Mouse (Mus musculus) lung, embryonic 15.5 days (tissue): ENCODE measurements around the gene Arhgap10. TPM values are rescaled to one million over a fixed set of nuclear protein-coding genes. Genes with fewer than 3 reads are reported as not detected.

Experiments used
- ATAC-seq: fragments of 200-750 bp; cut with Nextera tagmentation; 2 replicates; pipeline ENCODE4 v1.8.0; 2017; ENCODE audit warnings: moderate number of reproducible peaks, borderline replicate concordance; ENCODE audit not compliant: low FRiP score, low TSS enrichment; ENCODE audit errors: extremely low read depth
- H3K27ac ChIP-seq: fragments of 300-500 bp; sonication (generic); 2 replicates; pipeline ENCODE4 v1.5.1; 2015; ENCODE audit warnings: moderate library complexity, mild to moderate bottlenecking, inconsistent platforms
- H3K27me3 ChIP-seq: fragments of 300-500 bp; sonication (generic); 2 replicates; pipeline ENCODE4 v1.6.1; 2015; ENCODE audit warnings: inconsistent platforms
- H3K36me3 ChIP-seq: fragments of 300-500 bp; sonication (generic); 2 replicates; pipeline ENCODE4 v1.6.1; 2015; ENCODE audit warnings: inconsistent platforms
- H3K4me1 ChIP-seq: fragments of 300-500 bp; sonication (generic); 2 replicates; pipeline ENCODE4 v1.6.1; 2015; ENCODE audit warnings: inconsistent platforms
- H3K4me2 ChIP-seq: fragments of 300-500 bp; sonication (generic); 2 replicates; pipeline ENCODE4 v1.6.1; 2015; ENCODE audit warnings: inconsistent platforms, mild to moderate bottlenecking, moderate library complexity
- H3K4me3 ChIP-seq: fragments of 300-500 bp; sonication (generic); 2 replicates; pipeline ENCODE4 v1.5.1; 2015; ENCODE audit warnings: mild to moderate bottlenecking, inconsistent platforms
- H3K9ac ChIP-seq: fragments of 300-500 bp; sonication (generic); 2 replicates; pipeline ENCODE4 v1.6.1; 2015; ENCODE audit warnings: inconsistent platforms
- H3K9me3 ChIP-seq: fragments of 300-500 bp; sonication (generic); 2 replicates; pipeline ENCODE4 v1.6.1; 2016; ENCODE audit warnings: inconsistent platforms
- WGBS: fragments of 180-500 bp; shearing (Covaris S2); methylation state at CpG from one replicate; pipeline ENCODE4 v1.1.7; 2015; 5-methylcytosine and 5-hydroxymethylcytosine counted together
- polyA plus RNA-seq: library from polyadenylated mRNA; unstranded; fragments of >200 nt; fragmentation: Nextera tagmentation; extraction: Ambion mirVana; gene quantifications from 2 replicates; pipeline ENCODE4 v1.2.1, GENCODE M21; 2015

Arhgap10 gene
- polyA plus RNA-seq, 1 experiment from 2014 or later: 23.8 TPM

DNA sequence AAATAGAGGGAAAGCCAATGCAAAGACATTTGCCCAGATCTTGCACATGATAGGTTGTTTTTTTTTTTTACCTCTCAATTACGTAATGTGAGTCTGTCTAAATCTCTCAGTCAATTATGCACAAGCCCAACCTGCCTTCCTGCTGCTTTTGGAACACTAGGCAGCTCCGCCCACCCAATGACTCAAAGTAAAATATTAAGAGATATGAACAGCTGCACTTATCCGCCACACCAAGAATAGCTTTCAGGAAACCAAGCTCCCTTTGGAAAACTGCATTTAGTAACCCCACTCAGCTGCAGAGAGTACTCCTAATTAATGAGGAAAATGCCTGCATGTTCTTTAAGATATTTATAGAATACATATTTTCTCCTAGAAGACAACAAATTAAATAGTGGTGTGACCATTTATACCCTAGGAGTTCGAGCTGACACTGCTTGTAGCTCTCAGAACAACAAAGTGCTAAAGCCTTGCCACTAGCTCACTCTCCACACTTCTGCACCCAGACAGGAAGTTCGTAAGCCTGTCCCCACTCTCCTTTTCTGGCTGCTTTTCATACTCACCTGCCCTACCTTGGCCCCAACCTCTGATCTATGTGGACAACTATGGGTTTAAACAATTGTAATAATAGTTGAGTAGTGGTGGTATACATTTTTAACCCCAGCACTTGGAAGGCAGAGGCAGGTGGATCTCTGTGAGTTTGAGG, 25.2 kb downstream of the Arhgap10 start:
- Histone ChIP-seq H3K9me3 (no peaks in the 10 kb centered on the region), H3K9ac (no peak overlapping the region), H3K4me2 (no peak overlapping the region), H3K4me3 (no peak overlapping the region), H3K36me3 (no peaks in the 10 kb centered on the region), H3K27ac (peak overlapping the region; percentile 38), H3K27me3 (no peaks in the 10 kb centered on the region), H3K4me1 (peaks cover 58% of the 10 kb centered on the region)
- 50% methylated on average over 5 of the region's 5 CpGs for WGBS
- ATAC-seq: no peak

DNA sequence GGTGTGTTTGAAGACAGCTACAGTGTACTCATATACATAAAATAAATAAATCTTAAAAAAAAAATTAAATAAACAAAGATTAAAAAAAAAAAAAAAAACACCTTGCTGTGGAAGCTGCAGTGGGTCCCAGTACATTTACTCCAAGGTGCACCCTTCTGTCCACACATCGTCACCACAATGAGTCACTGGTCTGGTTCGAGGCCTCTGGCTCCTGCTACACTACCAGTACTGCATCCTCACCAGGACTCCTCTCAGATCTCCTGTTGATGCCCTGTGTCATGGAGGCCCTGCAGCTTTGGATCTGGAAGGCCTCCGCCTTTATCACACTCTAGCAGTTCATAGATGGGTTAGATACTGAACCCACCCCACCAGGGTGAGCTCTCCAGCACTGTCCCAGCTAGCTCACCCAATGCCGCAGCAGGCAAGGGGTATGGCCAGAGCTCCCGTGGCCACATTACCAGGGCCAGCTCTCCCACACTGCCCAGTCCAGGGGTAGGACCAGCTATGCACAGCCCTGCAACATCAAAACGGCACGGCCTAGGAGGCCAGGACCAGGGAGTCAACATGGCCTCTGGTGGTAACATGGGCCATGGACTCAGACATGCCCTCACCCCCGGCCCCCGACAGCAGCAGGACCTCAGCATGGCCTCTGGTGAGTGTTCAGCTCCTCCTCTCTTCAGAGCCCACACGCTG, 26.4 kb downstream of the Arhgap10 start:
- WGBS: 88% methylated on average over 10 of the region's 10 CpGs
- Histone ChIP-seq H3K4me3 (no peak overlapping the region), H3K27me3 (no peaks in the 10 kb centered on the region), H3K9ac (no peak overlapping the region), H3K4me1 (peaks cover 62% of the 10 kb centered on the region), H3K36me3 (no peaks in the 10 kb centered on the region), H3K9me3 (no peaks in the 10 kb centered on the region), H3K4me2 (no peak overlapping the region), H3K27ac (peak overlapping the region; percentile 30; the same call in 1 of the 2 replicates)
- ATAC-seq: no peak

DNA sequence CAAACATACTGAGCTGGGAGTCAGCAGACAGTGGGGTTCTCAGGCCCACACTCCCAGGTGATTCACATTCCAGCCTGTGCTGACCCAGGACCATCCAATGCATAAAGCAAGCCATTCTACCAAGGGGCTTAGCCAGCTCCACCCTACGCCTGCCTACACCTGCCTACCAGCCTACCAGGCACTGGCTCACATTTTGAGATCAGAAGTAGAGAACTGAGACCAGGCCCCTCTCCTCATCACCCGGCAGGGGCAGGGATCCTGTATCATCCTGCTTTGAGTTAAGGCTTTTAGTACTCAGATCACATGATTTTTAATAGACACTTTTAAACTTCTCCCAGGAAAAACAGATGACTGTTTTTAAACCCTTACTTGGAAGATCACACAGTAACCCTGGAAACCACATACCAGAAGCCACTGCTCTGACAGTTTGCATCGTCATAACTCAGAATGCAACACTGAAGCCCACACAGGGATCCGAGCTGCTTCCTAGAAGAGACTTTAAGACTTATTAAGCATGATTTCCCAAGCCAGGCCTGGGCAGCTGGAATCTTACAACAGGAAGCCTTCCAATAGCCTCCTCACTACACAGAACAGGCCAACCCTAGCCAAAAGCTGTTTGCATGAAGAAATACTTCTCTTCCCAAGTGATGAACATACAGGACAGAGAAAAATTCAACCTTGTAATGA, 27.5 kb downstream of the Arhgap10 start:
- H3K4me1 ChIP-seq: peaks cover 68% of the 10 kb centered on the region
- H3K9ac ChIP-seq: no peak overlapping the region
- H3K27me3 ChIP-seq: no peaks in the 10 kb centered on the region
- 44% methylated on average over 4 of the region's 4 CpGs for WGBS
- peak overlapping the region; percentile 81 for H3K27ac ChIP-seq
- ATAC-seq: peak; percentile 53
- no peaks in the 10 kb centered on the region for H3K36me3 ChIP-seq
- H3K4me3 ChIP-seq: no peak overlapping the region
- H3K4me2 ChIP-seq: no peak overlapping the region
- H3K9me3 ChIP-seq: no peaks in the 10 kb centered on the region

DNA sequence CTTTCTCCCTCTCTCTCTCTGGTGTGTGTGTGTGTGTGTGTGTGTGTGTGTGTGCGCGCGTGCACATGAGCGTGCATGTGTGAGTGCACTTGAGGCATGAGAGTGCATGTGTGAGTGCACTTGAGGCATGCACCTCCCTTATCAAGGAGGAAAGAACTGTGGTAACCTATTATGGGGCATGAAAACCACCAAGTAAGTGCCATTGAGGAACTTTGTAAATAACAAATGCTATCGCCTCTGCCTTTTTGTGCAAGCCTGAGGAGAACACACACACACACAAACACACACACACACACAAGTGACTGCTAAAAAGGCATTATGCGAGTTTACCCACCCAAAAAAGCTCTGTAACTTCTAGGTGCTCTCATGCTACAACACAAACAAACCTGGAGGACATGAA, 28.5 kb downstream of the Arhgap10 start:
- no peak overlapping the region for H3K4me3 ChIP-seq
- H3K27ac ChIP-seq: peak overlapping the region; percentile 20; the same call in 1 of the 2 replicates
- ATAC-seq: no peak
- 79% methylated on average over 6 of the region's 6 CpGs for WGBS
- no peaks in the 10 kb centered on the region for H3K36me3 ChIP-seq
- no peaks in the 10 kb centered on the region for H3K27me3 ChIP-seq
- H3K9me3 ChIP-seq: no peaks in the 10 kb centered on the region
- no peak overlapping the region for H3K4me2 ChIP-seq
- peaks cover 68% of the 10 kb centered on the region for H3K4me1 ChIP-seq
- H3K9ac ChIP-seq: no peak overlapping the region

DNA sequence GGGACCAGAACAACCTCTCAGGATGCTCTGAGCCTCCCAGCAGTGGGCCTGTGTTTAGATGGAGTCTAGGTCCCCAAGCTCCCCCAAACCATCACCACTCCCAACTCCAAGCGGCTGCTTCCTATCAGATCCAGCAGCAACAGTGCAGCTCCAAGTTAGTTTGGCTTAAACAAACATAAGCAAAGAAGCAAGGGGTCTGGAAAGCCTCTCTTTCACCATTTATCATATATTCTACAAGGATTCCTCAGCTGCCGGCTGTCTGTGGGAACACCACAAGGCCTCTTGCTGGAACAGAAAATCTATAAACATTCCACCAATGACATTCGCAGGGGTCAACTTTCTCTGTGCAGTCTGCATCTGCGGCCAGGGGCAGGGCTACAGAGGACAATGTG, 29.5 kb downstream of the Arhgap10 start:
- no peaks in the 10 kb centered on the region for H3K27me3 ChIP-seq
- H3K4me3 ChIP-seq: no peak overlapping the region
- peak; percentile 62; the same call in 1 of the 2 replicates for ATAC-seq
- H3K36me3 ChIP-seq: no peaks in the 10 kb centered on the region
- H3K9ac ChIP-seq: no peak overlapping the region
- no peak overlapping the region for H3K4me2 ChIP-seq
- WGBS: 20% methylated on average over 4 of the region's 4 CpGs
- no peaks in the 10 kb centered on the region for H3K9me3 ChIP-seq
- peaks cover 76% of the 10 kb centered on the region for H3K4me1 ChIP-seq
- peak overlapping the region; percentile 84 for H3K27ac ChIP-seq

DNA sequence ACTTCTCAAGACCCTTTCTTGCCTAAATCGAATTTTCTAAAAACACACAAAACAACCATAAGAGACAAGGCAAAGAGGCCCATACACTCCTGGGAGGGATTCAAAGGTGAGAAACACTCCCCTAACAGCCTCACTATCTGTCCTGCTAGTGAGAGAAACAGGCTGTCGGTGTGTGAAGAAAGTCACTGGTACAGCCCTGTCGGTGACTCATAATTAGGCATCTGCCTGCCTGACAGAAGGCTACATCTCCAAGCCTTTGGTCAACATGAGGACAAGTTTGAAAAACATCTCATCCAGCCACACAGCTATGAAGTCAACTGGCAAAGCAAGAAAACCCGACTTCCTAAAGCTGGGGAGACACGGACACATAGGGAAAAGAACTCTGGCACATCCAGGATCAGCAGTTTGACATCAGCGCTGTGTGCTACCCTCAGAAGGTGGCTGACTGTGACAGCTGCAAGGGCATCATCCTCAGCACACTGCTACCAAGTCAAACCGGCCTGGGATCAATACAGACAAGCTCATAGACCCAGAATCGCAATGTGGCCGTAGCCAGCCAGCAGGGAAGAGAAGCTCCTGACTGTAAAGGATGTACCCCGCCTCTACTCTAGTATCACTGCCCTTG, 30.1 kb downstream of the Arhgap10 start:
- Histone ChIP-seq H3K36me3 (no peaks in the 10 kb centered on the region), H3K27me3 (no peaks in the 10 kb centered on the region), H3K4me1 (peaks cover 74% of the 10 kb centered on the region), H3K27ac (peak overlapping the region; percentile 84), H3K9ac (no peak overlapping the region), H3K4me2 (no peak overlapping the region), H3K9me3 (no peaks in the 10 kb centered on the region), H3K4me3 (no peak overlapping the region)
- ATAC-seq: no peak
- WGBS: 53% methylated on average over 10 of the region's 10 CpGs

DNA sequence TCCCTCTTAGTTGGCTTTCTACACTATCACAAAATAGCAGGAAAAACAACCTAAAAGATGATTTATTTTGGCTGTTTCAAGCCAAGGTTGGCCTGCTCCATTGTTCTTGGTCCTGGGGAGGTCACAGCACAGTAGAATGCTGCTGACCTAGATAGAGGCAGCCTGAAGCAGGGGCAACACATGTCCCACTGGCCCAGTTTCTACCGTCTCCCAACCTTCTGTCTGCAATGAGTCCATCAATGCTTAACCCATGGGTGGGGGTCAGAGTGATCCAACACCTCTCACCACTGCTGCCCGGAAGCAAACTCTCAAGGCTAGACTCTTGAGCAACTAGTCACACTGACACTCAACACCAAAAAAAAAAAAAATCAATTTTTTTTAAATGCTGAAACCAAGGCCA, 31.0 kb downstream of the Arhgap10 start:
- no peak for ATAC-seq
- Histone ChIP-seq H3K9ac (no peak overlapping the region), H3K4me2 (no peak overlapping the region), H3K27me3 (no peaks in the 10 kb centered on the region), H3K4me3 (no peak overlapping the region), H3K9me3 (no peaks in the 10 kb centered on the region), H3K4me1 (peaks cover 65% of the 10 kb centered on the region), H3K27ac (no peak overlapping the region), H3K36me3 (no peaks in the 10 kb centered on the region)
- 56% methylated on average over 2 of the region's 2 CpGs for WGBS

DNA sequence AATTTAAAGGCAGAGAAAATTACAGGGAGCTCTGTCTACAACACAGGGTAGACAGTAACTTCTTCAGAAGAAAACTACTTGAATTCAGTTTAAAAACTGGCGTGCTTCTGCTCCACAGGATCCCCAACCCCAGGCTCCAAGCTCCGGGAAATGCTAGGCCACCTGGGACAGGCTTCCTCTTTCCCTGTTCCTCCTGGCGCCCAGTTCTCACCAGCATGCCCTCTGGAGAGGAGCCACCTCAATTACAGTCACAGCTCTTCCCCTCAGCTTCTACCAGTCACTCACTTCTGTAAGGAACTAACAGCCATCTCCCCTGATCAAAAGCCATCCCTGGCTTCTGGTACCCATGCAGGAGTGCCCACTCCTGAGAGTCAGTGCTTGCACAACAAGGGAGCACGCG, 32.9 kb downstream of the Arhgap10 start:
- Histone ChIP-seq H3K36me3 (no peaks in the 10 kb centered on the region), H3K9ac (no peak overlapping the region), H3K4me1 (peaks cover 50% of the 10 kb centered on the region), H3K9me3 (no peaks in the 10 kb centered on the region), H3K27ac (no peak overlapping the region), H3K4me3 (no peak overlapping the region), H3K4me2 (no peak overlapping the region), H3K27me3 (no peaks in the 10 kb centered on the region)
- no peak for ATAC-seq
- WGBS: 89% methylated on average over 5 of the region's 5 CpGs

DNA sequence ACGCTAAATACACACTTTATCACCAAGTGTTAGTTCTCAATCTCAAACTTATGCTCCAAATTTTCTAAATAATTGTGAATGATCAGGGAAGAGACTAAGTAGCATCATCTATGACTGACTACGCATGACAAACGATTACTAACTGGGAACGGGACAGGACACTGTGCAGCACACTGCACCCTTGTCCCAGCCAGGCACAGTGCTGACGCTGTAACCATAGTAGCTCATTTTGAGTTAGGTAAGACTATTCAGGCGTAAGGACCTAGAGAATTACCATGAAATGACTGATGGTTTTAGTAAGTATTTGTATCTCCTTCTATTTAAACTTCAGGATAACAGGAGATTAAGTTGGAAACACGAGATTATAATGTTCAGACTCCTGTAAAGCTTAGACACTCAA, 33.5 kb downstream of the Arhgap10 start:
- no peaks in the 10 kb centered on the region for H3K9me3 ChIP-seq
- H3K4me1 ChIP-seq: peaks cover 46% of the 10 kb centered on the region
- ATAC-seq: no peak
- H3K9ac ChIP-seq: no peak overlapping the region
- WGBS: 74% methylated on average over 7 of the region's 7 CpGs
- no peaks in the 10 kb centered on the region for H3K36me3 ChIP-seq
- H3K4me2 ChIP-seq: no peak overlapping the region
- H3K27me3 ChIP-seq: no peaks in the 10 kb centered on the region
- no peak overlapping the region for H3K4me3 ChIP-seq
- no peak overlapping the region for H3K27ac ChIP-seq

- no peak overlapping the region for H3K4me2 ChIP-seq
- no peaks in the 10 kb centered on the region for H3K27me3 ChIP-seq
- H3K27ac ChIP-seq: no peak overlapping the region
- no peaks in the 10 kb centered on the region for H3K36me3 ChIP-seq
- H3K9ac ChIP-seq: no peak overlapping the region
- H3K4me1 ChIP-seq: peaks cover 46% of the 10 kb centered on the region
- WGBS: 63% methylated on average over 4 of the region's 4 CpGs
- no peak overlapping the region for H3K4me3 ChIP-seq
- no peaks in the 10 kb centered on the region for H3K9me3 ChIP-seq
- ATAC-seq: no peak
These were observed 34.1 kb downstream of the Arhgap10 start for GRCm38 (mm10) chr8:77483676-77484075.

DNA sequence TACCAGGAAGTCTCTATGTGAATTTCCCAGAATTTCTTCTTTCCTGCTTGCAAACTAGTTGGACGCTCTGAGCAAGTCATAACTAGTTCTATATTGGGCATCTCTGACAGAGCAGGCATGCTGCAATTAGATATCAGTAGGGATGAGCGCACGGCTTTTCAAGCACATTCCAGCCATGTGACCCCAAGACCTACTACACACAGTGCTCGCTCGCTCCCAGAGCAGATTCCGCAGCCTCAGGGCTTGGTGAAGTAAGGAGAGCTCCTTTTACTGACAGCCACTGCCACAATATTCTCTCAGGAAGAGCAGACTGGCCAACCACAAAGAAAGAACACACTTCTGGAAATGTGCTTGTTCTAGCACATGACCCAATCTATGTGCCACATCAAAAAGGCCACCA, 36.0 kb downstream of the Arhgap10 start:
- H3K9me3 ChIP-seq: no peaks in the 10 kb centered on the region
- no peak overlapping the region for H3K27ac ChIP-seq
- no peak overlapping the region for H3K4me3 ChIP-seq
- ATAC-seq: no peak
- no peaks in the 10 kb centered on the region for H3K36me3 ChIP-seq
- H3K27me3 ChIP-seq: no peaks in the 10 kb centered on the region
- WGBS: 39% methylated on average over 6 of the region's 6 CpGs
- peaks cover 46% of the 10 kb centered on the region for H3K4me1 ChIP-seq
- H3K9ac ChIP-seq: no peak overlapping the region
- H3K4me2 ChIP-seq: no peak overlapping the region

DNA sequence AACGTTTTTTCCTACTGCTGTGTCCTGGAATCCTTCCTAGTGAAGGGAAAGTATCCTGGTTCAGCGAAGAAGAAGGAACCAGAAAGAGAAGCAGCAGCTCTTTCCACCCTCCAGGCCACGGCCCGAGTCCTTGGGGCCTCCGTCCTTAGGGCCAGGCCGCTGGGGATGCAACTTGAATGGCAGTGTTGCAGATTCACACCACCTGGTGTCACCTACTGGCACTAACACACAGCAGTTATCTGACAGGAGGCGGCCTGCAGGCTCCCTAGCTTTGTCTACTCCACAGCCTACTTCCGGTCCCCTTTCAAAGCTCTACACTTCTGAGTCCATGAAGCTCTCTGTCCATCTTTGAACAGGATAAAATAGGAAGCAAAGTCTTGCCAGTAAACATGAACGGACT, 37.8 kb downstream of the Arhgap10 start:
- Histone ChIP-seq H3K27me3 (no peaks in the 10 kb centered on the region), H3K4me2 (no peak overlapping the region), H3K9me3 (no peaks in the 10 kb centered on the region), H3K36me3 (no peaks in the 10 kb centered on the region), H3K4me3 (no peak overlapping the region), H3K9ac (no peak overlapping the region), H3K27ac (no peak overlapping the region), H3K4me1 (peaks cover 39% of the 10 kb centered on the region)
- no peak for ATAC-seq
- WGBS: 74% methylated on average over 9 of the region's 9 CpGs
